Mouse (Mus musculus) MEL (cell line): ENCODE results near the gene Rapgef2. TPM values are rescaled to one million over a fixed set of nuclear protein-coding genes. Genes with fewer than 3 reads are reported as not detected.

Experiments used
- DNase-seq: peaks from one replicate; pipeline ENCODE4 v3.0.0; 2011; ENCODE audit warnings: low read depth, low spot score
- H3K27ac ChIP-seq: 2 replicates; pipeline ENCODE4 v1.5.1; 2012; ENCODE audit warnings: low read depth, mild to moderate bottlenecking, control low read depth, low read length, moderate library complexity; ENCODE audit not compliant: control insufficient read depth
- H3K27me3 ChIP-seq, 2 experiments: fragments of 150-350 bp in 1 of 2; sonication (generic) in 1 of 2; 2 replicates each; pipeline ENCODE4 v1.6.1; 2012; ENCODE audit warnings: low read length in 2 of 2, mild to moderate bottlenecking in 2 of 2, improper control_type of control experiment in 1 of 2, moderate library complexity in 1 of 2; ENCODE audit not compliant: insufficient read depth in 2 of 2, control insufficient read depth in 1 of 2
- H3K36me3 ChIP-seq, 2 experiments: 2 replicates each; pipeline ENCODE4 v1.6.1; 2012 to 2014; ENCODE audit warnings: low read length in 2 of 2, improper control_type of control experiment in 1 of 2, inconsistent platforms in 1 of 2, mild to moderate bottlenecking in 1 of 2; ENCODE audit not compliant: insufficient read depth in 2 of 2, control insufficient read depth in 1 of 2
- H3K4me1 ChIP-seq, 2 experiments: fragments of 150-350 bp in 1 of 2; sonication (generic) in 1 of 2; 2 replicates each; pipeline ENCODE4 v1.6.1; 2012; ENCODE audit warnings: low read length in 2 of 2, improper control_type of control experiment in 1 of 2, mild to moderate bottlenecking in 1 of 2; ENCODE audit not compliant: insufficient read depth in 2 of 2, control insufficient read depth in 1 of 2
- H3K4me3 ChIP-seq, 2 experiments: fragments of 150-350 bp in 1 of 2; sonication (generic) in 1 of 2; 2 replicates each; pipeline ENCODE4 v1.5.1; 2012; ENCODE audit warnings: low read depth in 2 of 2, low read length in 2 of 2, mild to moderate bottlenecking in 2 of 2, moderate library complexity in 2 of 2, control low read depth in 1 of 2, improper control_type of control experiment in 1 of 2; ENCODE audit not compliant: control insufficient read depth in 1 of 2, insufficient read depth in 1 of 2
- H3K79me2 ChIP-seq: 2 replicates; pipeline ENCODE4 v1.6.1; 2012; ENCODE audit warnings: mild to moderate bottlenecking, low read length, moderate library complexity; ENCODE audit not compliant: control insufficient read depth, poor library complexity, insufficient read depth
- H3K9ac ChIP-seq: 2 replicates; pipeline ENCODE4 v1.6.1; 2012; ENCODE audit warnings: low read depth, mild to moderate bottlenecking, control low read depth, low read length, moderate library complexity; ENCODE audit not compliant: control insufficient read depth, poor library complexity, severe bottlenecking
- H3K9me3 ChIP-seq: fragments of 150-350 bp; sonication (generic); replicated peaks from 2 replicates; pipeline ENCODE4 v1.6.1; 2012; ENCODE audit warnings: mild to moderate bottlenecking, low read length, improper control_type of control experiment, moderate library complexity; ENCODE audit not compliant: insufficient read depth
- CHD2 ChIP-seq: IDR thresholded peaks from 2 replicates; pipeline ENCODE4 v1.6.1; 2011; ENCODE audit warnings: low read length, improper control_type of control experiment
- CTCF ChIP-seq, 3 experiments: IDR thresholded peaks in 2 of 3; conservative IDR thresholded peaks in 1 of 3; 2 replicates each; pipeline ENCODE4 v1.5.1; 2011 to 2012; ENCODE audit warnings: low read length in 3 of 3, low read depth in 2 of 3, mild to moderate bottlenecking in 2 of 3, improper control_type of control experiment in 1 of 3, inconsistent platforms in 1 of 3, mixed read lengths in 1 of 3, moderate library complexity in 1 of 3; ENCODE audit not compliant: control insufficient read depth in 1 of 3, insufficient read depth in 1 of 3, poor library complexity in 1 of 3, severe bottlenecking in 1 of 3
- ELF1 ChIP-seq: IDR thresholded peaks from 2 replicates; pipeline ENCODE4 v1.6.1; 2014; ENCODE audit warnings: low read depth, mild to moderate bottlenecking, inconsistent platforms, low read length, improper control_type of control experiment, moderate library complexity
- GABPA ChIP-seq: IDR thresholded peaks from 2 replicates; pipeline ENCODE4 v1.6.1; 2012; ENCODE audit warnings: low read depth, mild to moderate bottlenecking, inconsistent platforms, low read length, improper control_type of control experiment, moderate library complexity
- HCFC1 ChIP-seq: IDR thresholded peaks from 2 replicates; pipeline ENCODE4 v1.6.1; 2012; ENCODE audit warnings: low read depth, mild to moderate bottlenecking, inconsistent platforms, low read length, improper control_type of control experiment, moderate library complexity
- JUND ChIP-seq: IDR thresholded peaks from 2 replicates; pipeline ENCODE4 v1.6.1; 2011; ENCODE audit warnings: low read depth, mild to moderate bottlenecking, improper control_type of control experiment, low read length
- MEF2A ChIP-seq: IDR thresholded peaks from 2 replicates; pipeline ENCODE4 v1.6.1; 2014; ENCODE audit warnings: low read depth, mild to moderate bottlenecking, inconsistent platforms, low read length, improper control_type of control experiment; ENCODE audit not compliant: poor library complexity, insufficient replicate concordance, severe bottlenecking; ENCODE audit errors: extremely low read depth
- MXI1 ChIP-seq: IDR thresholded peaks from 2 replicates; pipeline ENCODE4 v1.6.1; 2011; ENCODE audit warnings: mild to moderate bottlenecking, low read depth, low read length, improper control_type of control experiment
- MYB ChIP-seq: IDR thresholded peaks from 2 replicates; pipeline ENCODE4 v1.6.1; 2011; ENCODE audit warnings: mild to moderate bottlenecking, low read depth, low read length, improper control_type of control experiment
- MYC ChIP-seq: IDR thresholded peaks from 2 replicates; pipeline ENCODE4 v1.6.1; 2011; ENCODE audit warnings: low read depth, mild to moderate bottlenecking, low read length, improper control_type of control experiment, moderate library complexity
- POLR2AphosphoS2 ChIP-seq: IDR thresholded peaks from 2 replicates; pipeline ENCODE4 v1.6.1; 2011; ENCODE audit warnings: low read length, improper control_type of control experiment
- SIN3A ChIP-seq: IDR thresholded peaks from 2 replicates; pipeline ENCODE4 v1.6.1; 2012; ENCODE audit warnings: low read length, improper control_type of control experiment, inconsistent platforms
- SMC3 ChIP-seq: IDR thresholded peaks from 2 replicates; pipeline ENCODE4 v1.6.1; 2011; ENCODE audit warnings: low read depth, low read length, improper control_type of control experiment
- TAL1 ChIP-seq: IDR thresholded peaks from 2 replicates; pipeline ENCODE4 v1.6.1; 2012; ENCODE audit warnings: mild to moderate bottlenecking, inconsistent platforms, low read length, moderate library complexity, mixed read lengths
- TBP ChIP-seq: IDR thresholded peaks from 2 replicates; pipeline ENCODE4 v1.8.0; 2011; ENCODE audit warnings: low read depth, low read length, improper control_type of control experiment
- UBTF ChIP-seq: IDR thresholded peaks from 2 replicates; pipeline ENCODE4 v1.6.1; 2012; ENCODE audit warnings: low read depth, mild to moderate bottlenecking, inconsistent platforms, low read length, improper control_type of control experiment, moderate library complexity, borderline replicate concordance; ENCODE audit not compliant: insufficient read depth
- USF2 ChIP-seq, 2 experiments: IDR thresholded peaks; 2 replicates each; pipeline ENCODE4 v1.6.1; 2011 to 2012; ENCODE audit warnings: improper control_type of control experiment in 2 of 2, low read length in 2 of 2, borderline replicate concordance in 1 of 2, inconsistent platforms in 1 of 2, low read depth in 1 of 2, mild to moderate bottlenecking in 1 of 2; ENCODE audit not compliant: insufficient read depth in 1 of 2
- ZC3H11A ChIP-seq: IDR thresholded peaks from 2 replicates; pipeline ENCODE4 v1.6.1; 2012; ENCODE audit warnings: low read depth, mild to moderate bottlenecking, inconsistent platforms, low read length, improper control_type of control experiment
- ZKSCAN1 ChIP-seq: IDR thresholded peaks from 2 replicates; pipeline ENCODE4 v1.6.1; 2012; ENCODE audit warnings: low read depth, mild to moderate bottlenecking, inconsistent platforms, low read length, improper control_type of control experiment, moderate library complexity
- ZNF384 ChIP-seq: IDR thresholded peaks from 2 replicates; pipeline ENCODE4 v1.6.1; 2012; ENCODE audit warnings: low read depth, mild to moderate bottlenecking, inconsistent platforms, low read length, improper control_type of control experiment
- polyA plus RNA-seq, 2 experiments: library from polyadenylated mRNA; stranded (reverse) in 1 of 2; unstranded in 1 of 2; fragments of >175 nt in 1 of 2; fragments of >200 nt in 1 of 2; gene quantifications; 2 replicates each; pipeline versions ENCODE4 v1.2.1 to v1.2.4; 2012; ENCODE audit warnings: low replicate concordance in 2 of 2, low read depth in 1 of 2; ENCODE audit not compliant: insufficient read length in 2 of 2, insufficient read depth in 1 of 2, missing spikeins in 1 of 2
- total RNA-seq: library from RNA; depleted of rRNA; stranded (reverse); fragments of 300-350 nt; gene quantifications from 2 replicates; pipeline ENCODE4 v1.2.3, GENCODE M21; 2012

Gene Rapgef2
- total and polyA plus RNA-seq, 3 experiments, result 4.2 to 4.6 TPM; not detected in 1

DNA sequence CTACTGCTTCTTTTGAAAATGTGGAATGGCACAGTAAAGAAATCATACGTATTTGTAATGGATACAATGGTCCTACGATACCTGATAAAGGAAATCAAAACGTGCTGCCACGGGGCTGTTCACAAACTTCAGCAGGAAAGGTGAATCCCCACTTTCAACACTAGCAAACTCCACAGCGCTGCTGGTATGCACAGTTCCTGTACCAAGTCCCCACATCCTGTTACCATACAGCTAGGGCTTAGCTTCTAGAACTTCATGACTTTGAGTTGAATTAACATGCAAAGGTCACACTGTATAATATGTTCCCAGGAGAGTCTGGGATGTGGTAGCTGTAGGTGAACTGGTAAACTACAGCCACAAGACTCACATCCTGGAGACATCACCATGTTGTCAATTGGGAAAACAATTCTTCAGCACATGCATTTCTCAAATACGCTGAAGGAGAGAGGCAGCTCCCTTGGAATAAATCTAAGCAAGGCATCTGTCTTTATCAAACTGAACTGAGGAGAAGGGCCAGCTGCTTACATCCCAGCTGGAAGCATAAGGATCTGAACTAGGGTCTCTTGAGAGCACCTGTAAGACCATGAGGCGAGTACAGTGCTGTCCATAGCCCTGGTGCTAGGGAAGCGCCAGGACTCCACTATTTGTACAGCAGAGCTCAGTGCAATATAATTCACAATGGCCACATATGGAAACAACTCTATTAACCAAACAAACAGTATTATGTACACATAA, 109.0 kb downstream of the Rapgef2 start:
- Histone ChIP-seq H3K4me1 (no peaks in the 10 kb centered on the region), H3K27ac (no peak overlapping the region), H3K79me2 (no peaks in the 10 kb centered on the region), H3K4me3 (no peak overlapping the region), H3K27me3 (no peaks in the 10 kb centered on the region), H3K9ac (no peak overlapping the region), H3K9me3 (no peaks in the 10 kb centered on the region), H3K36me3 (peaks cover 0 to 2% of the 10 kb centered on the region in 2 experiments; a peak in 2 of 4 replicates)
- no peak for DNase-seq
- TF ChIP-seq MEF2A (no peak), MYB (no peak), TAL1 (no peak), HCFC1 (no peak), ZC3H11A (no peak), SMC3 (no peak), ELF1 (no peak), JUND (no peak), ZNF384 (no peak), TBP (no peak), CHD2 (no peak), ZKSCAN1 (no peak), SIN3A (no peak), USF2 (IDR thresholded peaks at IDR 0.05; ENCODE audit: borderline replicate concordance in 1 of 2, insufficient read depth in 1 of 2, low read depth in 1 of 2, low read length in 2 of 2) (no peak), MYC (no peak), GABPA (no peak), MXI1 (no peak), UBTF (no peak), POLR2AphosphoS2 (no peak)

DNA sequence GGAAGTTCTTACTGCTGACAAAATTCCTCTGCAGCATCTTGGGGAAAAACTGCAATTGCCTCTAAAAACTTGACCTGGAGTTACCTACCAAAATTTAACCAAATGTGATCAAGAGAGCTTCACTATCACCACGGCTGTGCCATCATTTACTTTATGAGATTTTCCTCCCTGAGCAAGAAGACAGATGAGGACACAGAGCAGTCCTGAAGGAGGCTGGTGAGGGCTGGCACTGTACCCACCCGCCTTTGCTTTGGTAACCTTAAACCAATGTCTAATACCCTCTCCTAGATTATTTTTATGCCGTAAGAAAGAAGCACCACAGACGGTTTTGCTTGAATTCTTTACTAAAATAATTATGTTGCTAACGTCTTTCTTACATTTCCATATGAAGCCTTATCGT, 112.1 kb downstream of the Rapgef2 start:
- H3K4me1 ChIP-seq, result peaks cover 1 to 14% of the 10 kb centered on the region in 2 experiments; a peak in 2 of 4 replicates
- TF ChIP-seq CTCF (IDR thresholded peaks at IDR 0.05 in 2 of 3, conservative IDR thresholded peaks at IDR 0.05 in 1 of 3; ENCODE audit: control insufficient read depth in 1 of 3, insufficient read depth in 1 of 3, low read depth in 2 of 3, low read length in 3 of 3, poor library complexity in 1 of 3, severe bottlenecking in 1 of 3), result no peak
- TF ChIP-seq, all 39 proteins: peak for 0
- Histone ChIP-seq H3K27ac (no peak overlapping the region), H3K4me3 (no peak overlapping the region), H3K27me3 (no peaks in the 10 kb centered on the region), H3K9ac (no peak overlapping the region), H3K79me2 (no peaks in the 10 kb centered on the region), H3K9me3 (no peaks in the 10 kb centered on the region), H3K36me3 (peaks cover 0 to 10% of the 10 kb centered on the region in 2 experiments; a peak in 2 of 4 replicates)
- DNase-seq, result no peak
